Mouse (Mus musculus) CH12.LX (cell line): ENCODE results near the gene Kifc5b.

ENCODE experiments used
- CHD1 ChIP-seq: IDR thresholded peaks from 2 replicates; pipeline ENCODE4 v1.6.1; 2012; ENCODE audit warnings: low read depth, low read length, improper control_type of control experiment, inconsistent platforms
- CTCF ChIP-seq, 2 experiments: IDR thresholded peaks in 1 of 2; conservative IDR thresholded peaks in 1 of 2; 2 replicates each; pipeline ENCODE4 v1.5.1; 2011 to 2012; ENCODE audit warnings: low read depth in 2 of 2, low read length in 2 of 2, improper control_type of control experiment in 1 of 2, inconsistent platforms in 1 of 2, mild to moderate bottlenecking in 1 of 2, moderate library complexity in 1 of 2
- HCFC1 ChIP-seq: IDR thresholded peaks from 2 replicates; pipeline ENCODE4 v1.6.1; 2012; ENCODE audit warnings: low read depth, mild to moderate bottlenecking, inconsistent platforms, low read length, improper control_type of control experiment
- POLR2A ChIP-seq: IDR thresholded peaks from 2 replicates; pipeline ENCODE4 v1.6.1; 2011; ENCODE audit warnings: low read depth, mild to moderate bottlenecking, improper control_type of control experiment, low read length
- ZC3H11A ChIP-seq: IDR thresholded peaks from 2 replicates; pipeline ENCODE4 v1.6.1; 2012; ENCODE audit warnings: low read depth, mild to moderate bottlenecking, inconsistent platforms, low read length, improper control_type of control experiment
- ZKSCAN1 ChIP-seq: IDR thresholded peaks from 2 replicates; pipeline ENCODE4 v1.6.1; 2012; ENCODE audit warnings: low read depth, inconsistent platforms, low read length, improper control_type of control experiment, borderline replicate concordance

GRCm38 (mm10) chr17:26933885-26934827 is 17.3 kb downstream of the Kifc5b start:
- TF ChIP-seq CTCF (conservative IDR thresholded peaks at IDR 0.05 in 1 of 2, IDR thresholded peaks at IDR 0.05 in 1 of 2; ENCODE audit: low read depth in 2 of 2, low read length in 2 of 2): no peak
- no peak for TF ChIP-seq ZC3H11A
- no peak for TF ChIP-seq POLR2A
- TF ChIP-seq CHD1: no peak
- TF ChIP-seq HCFC1: no peak
- TF ChIP-seq ZKSCAN1: no peak
